Mouse (Mus musculus): Measurements from ENCODE around the gene Tssk6. TPM values are rescaled to one million over a fixed set of nuclear protein-coding genes. Genes with fewer than 3 reads are reported as not detected.

The Tssk6 gene
- total RNA-seq (2021): under 1 TPM; 0.27 to 0.28 TPM

- peak in 1 of 2 experiments; percentile 30 for DNase-seq (ENCODE audit: extremely low spot score in 1 of 2, low spot score in 1 of 2)
These were observed at the start of gene Tssk6, which contains the start of the genes Ndufa13 and Yjefn3 for GRCm38 (mm10) chr8:69902163-69903062. Tssk6 (plus strand) TSS chr8:69902184. Ndufa13 (minus strand) TSS chr8:69902558. Yjefn3 (minus strand) TSS chr8:69902712.

- DNase-seq (ENCODE audit: extremely low spot score in 1 of 2, low spot score in 1 of 2): no peak
These were observed 48.1 kb upstream of the Tssk6 start for GRCm38 (mm10) chr8:69853869-69854268.

- DNase-seq (ENCODE audit: extremely low spot score in 1 of 2, low spot score in 1 of 2): no peak
These were observed 41.2 kb upstream of the Tssk6 start for GRCm38 (mm10) chr8:69860807-69861206.

GRCm38 (mm10) chr8:69861251-69861650 lies 40.7 kb upstream of the Tssk6 start:
- no peak for DNase-seq (ENCODE audit: extremely low spot score in 1 of 2, low spot score in 1 of 2)

- no peak for DNase-seq (ENCODE audit: extremely low spot score in 1 of 2, low spot score in 1 of 2)
These were observed 38.5 kb upstream of the Tssk6 start for GRCm38 (mm10) chr8:69863387-69864020.

GRCm38 (mm10) chr8:69864180-69864579 lies 37.8 kb upstream of the Tssk6 start:
- no peak for DNase-seq (ENCODE audit: extremely low spot score in 1 of 2, low spot score in 1 of 2)

- no peak for DNase-seq (ENCODE audit: extremely low spot score in 1 of 2, low spot score in 1 of 2)
These were observed 34.2 kb upstream of the Tssk6 start for GRCm38 (mm10) chr8:69867696-69868326.

GRCm38 (mm10) chr8:69870003-69870765 lies 31.8 kb upstream of the Tssk6 start:
- no peak for DNase-seq (ENCODE audit: extremely low spot score in 1 of 2, low spot score in 1 of 2)

GRCm38 (mm10) chr8:69870907-69871306 lies 31.1 kb upstream of the Tssk6 start:
- no peak for DNase-seq (ENCODE audit: extremely low spot score in 1 of 2, low spot score in 1 of 2)

- DNase-seq (ENCODE audit: extremely low spot score in 1 of 2, low spot score in 1 of 2): peak; percentile 65 to 88
These were observed 27.8 kb upstream of the Tssk6 start for GRCm38 (mm10) chr8:69874155-69874554.

- DNase-seq (ENCODE audit: extremely low spot score in 1 of 2, low spot score in 1 of 2): no peak
These were observed 27.3 kb upstream of the Tssk6 start for GRCm38 (mm10) chr8:69874654-69875053.

GRCm38 (mm10) chr8:69876097-69876496 lies 25.9 kb upstream of the Tssk6 start:
- DNase-seq (ENCODE audit: extremely low spot score in 1 of 2, low spot score in 1 of 2): no peak

- no peak for DNase-seq (ENCODE audit: extremely low spot score in 1 of 2, low spot score in 1 of 2)
These were observed 25.0 kb upstream of the Tssk6 start for GRCm38 (mm10) chr8:69876967-69877366.

- DNase-seq (ENCODE audit: extremely low spot score in 1 of 2, low spot score in 1 of 2): no peak
These were observed 24.6 kb upstream of the Tssk6 start for GRCm38 (mm10) chr8:69877396-69877795.

- DNase-seq (ENCODE audit: extremely low spot score in 1 of 2, low spot score in 1 of 2): no peak
These were observed 24.0 kb upstream of the Tssk6 start for GRCm38 (mm10) chr8:69877992-69878391.

GRCm38 (mm10) chr8:69879678-69880077 lies 22.3 kb upstream of the Tssk6 start:
- DNase-seq (ENCODE audit: extremely low spot score in 1 of 2, low spot score in 1 of 2): no peak

GRCm38 (mm10) chr8:69880841-69881240 lies 21.1 kb upstream of the Tssk6 start:
- DNase-seq (ENCODE audit: extremely low spot score in 1 of 2, low spot score in 1 of 2): no peak

- no peak for DNase-seq (ENCODE audit: extremely low spot score in 1 of 2, low spot score in 1 of 2)
These were observed 20.6 kb upstream of the Tssk6 start for GRCm38 (mm10) chr8:69881261-69881865.

- peak in 1 of 2 experiments; percentile 33 for DNase-seq (ENCODE audit: extremely low spot score in 1 of 2, low spot score in 1 of 2)
These were observed 19.8 kb upstream of the Tssk6 start for GRCm38 (mm10) chr8:69882021-69882756.
